Mouse (Mus musculus) embryonic facial prominence, embryonic 13.5 days (tissue): ENCODE results near the gene Poc1a. TPM values are rescaled to one million over a fixed set of nuclear protein-coding genes. Genes with fewer than 3 reads are reported as not detected.
A peak's percentile ranks its signal among the peaks of the same experiment; 100 is the strongest.

Experiments used
- ATAC-seq: fragments of 200-750 bp; cut with Nextera tagmentation; 2 replicates; pipeline ENCODE4 v1.8.0; 2017; ENCODE audit warnings: low read depth; ENCODE audit not compliant: insufficient number of reproducible peaks, insufficient read depth, low FRiP score, low TSS enrichment
- H3K27ac ChIP-seq: fragments of 300-500 bp; sonication (generic); 2 replicates; pipeline ENCODE4 v1.5.1; 2015; ENCODE audit warnings: moderate library complexity, mild to moderate bottlenecking, inconsistent platforms
- H3K27me3 ChIP-seq: fragments of 300-500 bp; sonication (generic); 2 replicates; pipeline ENCODE4 v1.6.1; 2015; ENCODE audit warnings: mild to moderate bottlenecking, inconsistent platforms
- H3K36me3 ChIP-seq: fragments of 300-500 bp; sonication (generic); 2 replicates; pipeline ENCODE4 v1.6.1; 2015; ENCODE audit warnings: mild to moderate bottlenecking, inconsistent platforms
- H3K4me1 ChIP-seq: fragments of 300-500 bp; sonication (generic); 2 replicates; pipeline ENCODE4 v1.6.1; 2015; ENCODE audit warnings: inconsistent platforms
- H3K4me2 ChIP-seq: fragments of 300-500 bp; sonication (generic); 2 replicates; pipeline ENCODE4 v1.6.1; 2015; ENCODE audit warnings: moderate library complexity, mild to moderate bottlenecking, inconsistent platforms
- H3K4me3 ChIP-seq: fragments of 300-500 bp; sonication (generic); 2 replicates; pipeline ENCODE4 v1.5.1; 2015; ENCODE audit warnings: mild to moderate bottlenecking, inconsistent platforms
- H3K9ac ChIP-seq: fragments of 300-500 bp; sonication (generic); 2 replicates; pipeline ENCODE4 v1.6.1; 2015; ENCODE audit warnings: mild to moderate bottlenecking, inconsistent platforms
- H3K9me3 ChIP-seq: fragments of 300-500 bp; sonication (generic); 2 replicates; pipeline ENCODE4 v1.6.1; 2016; ENCODE audit warnings: inconsistent platforms
- WGBS: fragments of 180-500 bp; shearing (Covaris S2); methylation state at CpG from one replicate; pipeline ENCODE4 v1.1.7; 2015; ENCODE audit warnings: mixed read lengths; 5-methylcytosine and 5-hydroxymethylcytosine counted together
- polyA plus RNA-seq: library from polyadenylated mRNA; unstranded; fragments of >200 nt; fragmentation: Nextera tagmentation; extraction: Ambion mirVana; gene quantifications from 2 replicates; pipeline ENCODE4 v1.2.1, GENCODE M21; 2015

Gene Poc1a
- polyA plus RNA-seq, 1 experiment from 2014 or later = 26.0 TPM

GRCm38 (mm10) chr9:106280386-106280785 lies 475 bp upstream of the Poc1a start:
- no peaks in the 10 kb centered on the region for H3K27me3 ChIP-seq
- peak overlapping the region; percentile 66; the same call in 1 of the 2 replicates for H3K27ac ChIP-seq
- H3K9ac ChIP-seq = peak overlapping the region; percentile 75
- H3K4me3 ChIP-seq = peak overlapping the region; percentile 68
- 1% methylated on average over 14 of the region's 14 CpGs for WGBS
- ATAC-seq = no peak
- H3K9me3 ChIP-seq = no peaks in the 10 kb centered on the region
- peaks cover 14% of the 10 kb centered on the region for H3K4me1 ChIP-seq
- H3K4me2 ChIP-seq = peak overlapping the region; percentile 93
- peaks cover 21% of the 10 kb centered on the region for H3K36me3 ChIP-seq

GRCm38 (mm10) chr9:106282024-106282423 lies 1.2 kb downstream of the Poc1a start:
- H3K9me3 ChIP-seq = no peaks in the 10 kb centered on the region
- H3K4me2 ChIP-seq = peak overlapping the region; percentile 93
- no peak overlapping the region for H3K27ac ChIP-seq
- ATAC-seq = no peak
- peaks cover 31% of the 10 kb centered on the region for H3K36me3 ChIP-seq
- 73% methylated on average over 3 of the region's 3 CpGs for WGBS
- H3K27me3 ChIP-seq = no peaks in the 10 kb centered on the region
- peak overlapping the region; percentile 68 for H3K4me3 ChIP-seq
- peaks cover 14% of the 10 kb centered on the region for H3K4me1 ChIP-seq
- H3K9ac ChIP-seq = peak overlapping the region; percentile 75; the same call in 1 of the 2 replicates

DNA sequence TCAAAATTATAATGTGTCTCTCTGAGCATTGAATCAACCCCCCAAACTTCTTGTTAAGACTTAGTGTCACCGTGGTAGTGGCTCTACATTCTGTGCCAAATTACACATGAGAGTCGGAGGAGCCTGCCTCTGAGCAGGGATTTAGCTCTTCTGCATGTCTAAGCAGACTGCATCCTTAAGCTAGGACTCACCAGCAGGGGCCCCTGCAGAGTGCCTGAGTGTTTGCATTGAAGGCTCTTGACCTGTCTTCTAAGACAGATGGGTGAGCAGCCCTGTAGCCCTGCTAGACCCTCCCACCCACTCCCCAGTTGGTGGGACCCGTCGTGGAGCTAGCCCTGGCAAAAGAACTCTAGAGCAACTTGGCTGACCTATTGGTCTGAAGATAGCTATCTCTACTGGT lies 6.3 kb downstream of the Poc1a start:
- H3K9me3 ChIP-seq = no peaks in the 10 kb centered on the region
- peaks cover 63% of the 10 kb centered on the region for H3K36me3 ChIP-seq
- no peak overlapping the region for H3K4me2 ChIP-seq
- 67% methylated on average over 4 of the region's 4 CpGs for WGBS
- no peak for ATAC-seq
- H3K4me3 ChIP-seq = no peak overlapping the region
- no peaks in the 10 kb centered on the region for H3K27me3 ChIP-seq
- H3K9ac ChIP-seq = peak overlapping the region; percentile 0; the same call in 1 of the 2 replicates
- H3K4me1 ChIP-seq = peaks cover under 1% of the 10 kb centered on the region; the same call in 1 of the 2 replicates
- no peak overlapping the region for H3K27ac ChIP-seq

DNA sequence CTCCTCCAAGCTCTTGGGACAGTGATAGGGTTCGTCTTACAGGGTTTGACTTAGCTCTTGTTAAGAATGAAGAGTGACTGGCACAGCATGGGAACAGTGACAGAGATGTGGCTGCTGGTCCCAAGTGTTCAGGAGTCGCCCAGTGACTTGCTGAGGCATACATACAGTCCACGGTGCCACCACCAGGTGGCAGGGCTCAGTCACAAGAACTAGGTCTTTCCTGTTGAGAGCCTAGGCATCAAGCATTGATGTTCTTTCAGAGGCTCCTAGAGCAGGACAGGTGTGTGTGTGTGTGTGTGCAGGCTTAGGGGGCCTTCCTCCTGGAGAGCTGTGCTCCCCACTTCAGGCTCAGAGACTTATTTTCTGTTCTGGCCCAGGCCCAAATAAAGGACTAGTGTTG lies 8.0 kb downstream of the Poc1a start:
- Histone ChIP-seq H3K4me1 (no peaks in the 10 kb centered on the region), H3K36me3 (peaks cover 55% of the 10 kb centered on the region), H3K9ac (no peak overlapping the region), H3K27ac (no peak overlapping the region), H3K4me3 (no peak overlapping the region), H3K4me2 (no peak overlapping the region), H3K27me3 (no peaks in the 10 kb centered on the region), H3K9me3 (no peaks in the 10 kb centered on the region)
- peak; percentile 65; the same call in 1 of the 2 replicates for ATAC-seq
- WGBS = 22% methylated on average over 3 of the region's 3 CpGs

- no peaks in the 10 kb centered on the region for H3K4me1 ChIP-seq
- ATAC-seq = no peak
- H3K9me3 ChIP-seq = no peaks in the 10 kb centered on the region
- WGBS = 88% methylated on average over 8 of the region's 8 CpGs
- no peaks in the 10 kb centered on the region for H3K27me3 ChIP-seq
- no peak overlapping the region for H3K4me2 ChIP-seq
- no peak overlapping the region for H3K4me3 ChIP-seq
- 0 out of 2 replicates have a peak overlapping the region, but pooled peaks have one; percentile 17 for H3K9ac ChIP-seq
- H3K36me3 ChIP-seq = peaks cover 55% of the 10 kb centered on the region
- no peak overlapping the region for H3K27ac ChIP-seq
Measured at GRCm38 (mm10) chr9:106289841-106290240, 9.0 kb downstream of the Poc1a start.

DNA sequence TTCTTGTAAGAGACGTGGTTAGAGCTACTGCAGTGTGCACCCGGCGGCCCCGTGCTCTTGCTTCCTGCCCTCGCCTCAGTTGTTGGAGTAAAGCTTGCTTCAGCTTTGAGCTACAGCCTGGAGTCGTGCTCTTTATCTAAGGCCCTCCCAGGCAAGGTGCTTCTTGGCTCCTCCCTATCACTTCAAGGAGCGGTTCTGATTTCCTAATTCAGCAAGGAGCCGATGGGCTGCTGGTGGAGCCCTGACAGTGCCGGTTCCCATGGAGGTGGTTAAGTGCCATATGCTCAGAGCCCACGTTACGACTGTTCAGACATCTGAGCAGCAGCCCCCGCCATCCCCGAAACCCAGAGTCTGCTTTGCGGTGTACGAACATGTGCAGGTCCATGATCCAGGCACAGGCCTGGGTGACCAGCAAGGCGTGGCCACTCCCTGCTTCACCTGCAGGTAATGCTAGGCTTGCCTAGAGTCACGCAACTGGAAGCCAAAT lies 9.8 kb downstream of the Poc1a start:
- Histone ChIP-seq H3K4me3 (no peak overlapping the region), H3K9me3 (no peaks in the 10 kb centered on the region), H3K9ac (no peak overlapping the region), H3K27me3 (no peaks in the 10 kb centered on the region), H3K4me2 (no peak overlapping the region), H3K27ac (no peak overlapping the region), H3K36me3 (peaks cover 58% of the 10 kb centered on the region), H3K4me1 (no peaks in the 10 kb centered on the region)
- 84% methylated on average over 17 of the region's 17 CpGs for WGBS
- no peak for ATAC-seq

DNA sequence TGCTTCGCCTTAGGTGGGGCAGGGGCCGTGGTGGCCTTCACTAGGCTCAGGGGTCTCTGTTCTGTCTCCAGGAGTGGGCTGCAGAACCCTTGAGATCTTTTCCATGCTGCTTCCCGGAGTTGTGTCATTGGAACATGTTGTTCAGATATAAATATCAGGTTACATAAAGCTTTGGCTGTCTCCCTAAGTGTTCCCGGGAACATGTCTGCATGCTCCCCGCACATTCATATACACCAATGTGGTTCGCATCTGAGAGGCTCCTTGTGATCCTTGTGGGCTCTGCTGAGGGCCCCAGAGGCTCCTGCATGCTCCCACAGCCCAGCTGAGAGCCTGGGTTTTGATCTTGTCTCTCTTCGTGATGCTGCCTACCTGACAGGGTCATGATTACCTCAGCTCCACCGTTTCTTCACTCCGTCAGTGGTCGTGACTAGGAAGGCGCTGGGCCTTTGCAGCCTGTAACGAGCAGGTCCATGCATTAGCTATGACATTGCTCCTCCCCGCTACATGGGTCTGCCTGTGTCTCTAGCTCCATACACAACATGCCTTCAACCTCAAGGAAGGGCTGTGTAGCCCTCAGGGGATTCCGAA lies 12.8 kb downstream of the Poc1a start:
- WGBS = 79% methylated on average over 14 of the region's 14 CpGs
- Histone ChIP-seq H3K9me3 (no peaks in the 10 kb centered on the region), H3K9ac (no peak overlapping the region; the same call in 1 of the 2 replicates), H3K27ac (no peak overlapping the region), H3K27me3 (no peaks in the 10 kb centered on the region), H3K4me1 (no peaks in the 10 kb centered on the region), H3K36me3 (peaks cover 55% of the 10 kb centered on the region), H3K4me3 (no peak overlapping the region), H3K4me2 (no peak overlapping the region)
- no peak for ATAC-seq

GRCm38 (mm10) chr9:106296637-106297174 lies 15.8 kb downstream of the Poc1a start:
- Histone ChIP-seq H3K27me3 (no peaks in the 10 kb centered on the region), H3K4me1 (peaks cover 7% of the 10 kb centered on the region), H3K36me3 (peaks cover 41% of the 10 kb centered on the region), H3K4me2 (no peak overlapping the region), H3K4me3 (no peak overlapping the region), H3K27ac (no peak overlapping the region), H3K9ac (no peak overlapping the region), H3K9me3 (no peaks in the 10 kb centered on the region)
- 77% methylated on average over 6 of the region's 6 CpGs for WGBS
- no peak for ATAC-seq

- H3K27ac ChIP-seq = peak overlapping the region; percentile 68
- 0 out of 2 replicates have a peak overlapping the region, but pooled peaks have one; percentile 22 for H3K9ac ChIP-seq
- peaks cover 34% of the 10 kb centered on the region for H3K36me3 ChIP-seq
- no peak for ATAC-seq
- peaks cover 7% of the 10 kb centered on the region for H3K4me1 ChIP-seq
- no peaks in the 10 kb centered on the region for H3K27me3 ChIP-seq
- no peak overlapping the region for H3K4me3 ChIP-seq
- H3K4me2 ChIP-seq = no peak overlapping the region
- no peaks in the 10 kb centered on the region for H3K9me3 ChIP-seq
- WGBS = 66% methylated on average over 20 of the region's 20 CpGs
Measured at GRCm38 (mm10) chr9:106300176-106300803, 19.4 kb downstream of the Poc1a start.

DNA sequence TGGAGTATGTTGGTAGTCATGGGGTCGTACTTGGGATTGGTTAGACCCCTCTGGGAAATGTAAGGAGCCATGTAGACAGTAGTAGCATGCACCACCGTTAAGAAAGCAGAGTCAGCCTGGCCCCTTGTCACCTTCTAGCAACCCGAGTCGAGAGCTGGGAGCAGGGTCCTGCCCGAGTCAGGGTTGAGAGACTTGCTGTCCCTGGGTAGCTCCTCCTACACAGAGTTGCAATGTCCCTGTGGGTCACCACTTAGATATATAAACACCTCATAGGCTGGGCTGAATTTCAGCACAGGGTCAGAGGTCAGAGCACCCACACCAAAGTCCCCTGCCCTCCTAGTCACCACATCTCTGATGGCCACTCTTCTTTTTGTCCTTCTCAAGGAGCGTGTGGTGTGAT lies 20.1 kb downstream of the Poc1a start:
- ATAC-seq = no peak
- no peak overlapping the region for H3K4me2 ChIP-seq
- no peaks in the 10 kb centered on the region for H3K9me3 ChIP-seq
- H3K27ac ChIP-seq = peak overlapping the region; percentile 68; the same call in 1 of the 2 replicates
- no peaks in the 10 kb centered on the region for H3K27me3 ChIP-seq
- H3K36me3 ChIP-seq = peaks cover 27% of the 10 kb centered on the region
- H3K4me1 ChIP-seq = peaks cover 7% of the 10 kb centered on the region
- no peak overlapping the region for H3K4me3 ChIP-seq
- no peak overlapping the region for H3K9ac ChIP-seq
- 71% methylated on average over 6 of the region's 6 CpGs for WGBS

DNA sequence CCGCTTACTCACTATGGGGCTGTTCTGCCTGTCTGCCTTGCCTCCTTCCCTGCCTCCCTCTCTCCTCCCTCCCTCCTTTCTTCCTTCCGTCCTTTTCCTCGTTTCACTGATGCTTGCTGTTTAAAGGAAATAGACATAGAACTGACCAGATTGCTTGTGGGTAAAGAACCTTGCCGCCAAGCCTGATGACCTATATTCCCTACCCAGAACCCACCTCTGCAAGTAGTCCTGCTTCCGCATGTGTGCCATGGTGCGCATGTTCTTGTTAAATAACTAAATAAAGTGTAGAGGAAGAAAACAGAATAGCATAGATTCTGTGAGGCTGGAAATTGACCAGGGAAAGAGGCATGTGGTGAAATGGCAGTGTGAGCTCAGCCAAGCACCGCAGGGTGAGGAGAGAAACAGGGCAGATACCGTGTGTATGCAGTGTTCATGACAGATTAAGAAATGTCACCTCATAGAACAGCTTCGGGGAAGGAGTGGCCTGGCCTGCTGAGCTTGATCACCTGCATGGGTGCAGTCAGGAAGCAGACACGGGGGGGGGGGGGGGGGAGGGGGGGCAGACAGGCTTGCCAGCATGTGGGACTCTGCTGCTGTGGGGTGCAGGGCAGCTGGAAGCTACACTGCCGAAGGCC lies 20.7 kb downstream of the Poc1a start:
- Histone ChIP-seq H3K9me3 (no peaks in the 10 kb centered on the region), H3K27me3 (no peaks in the 10 kb centered on the region), H3K9ac (no peak overlapping the region), H3K4me3 (no peak overlapping the region), H3K36me3 (peaks cover 21% of the 10 kb centered on the region; the same call in 1 of the 2 replicates), H3K4me1 (peaks cover 7% of the 10 kb centered on the region), H3K27ac (no peak overlapping the region), H3K4me2 (no peak overlapping the region)
- 74% methylated on average over 11 of the region's 11 CpGs for WGBS
- no peak for ATAC-seq
